Mouse (Mus musculus): ENCODE data around the gene Ntng1. TPM values are rescaled to one million over a fixed set of nuclear protein-coding genes. Genes with fewer than 3 reads are reported as not detected.

The Ntng1 gene
- polyA plus RNA-seq, 1 experiment: 0.05 TPM

- Histone ChIP-seq H3K27me3 (ENCODE audit: control insufficient read depth, insufficient read depth, low read length) (no peaks in the 10 kb centered on the region), H3K27ac (ENCODE audit: insufficient read depth, low read length) (no peak overlapping the region), H3K4me1 (ENCODE audit: control insufficient read depth, insufficient read depth, insufficient read length) (no peaks in the 10 kb centered on the region), H3K4me3 (ENCODE audit: extremely low read depth, insufficient read depth, insufficient read length) (no peak overlapping the region), H3K36me3 (ENCODE audit: control insufficient read depth, insufficient read depth, low read length) (no peaks in the 10 kb centered on the region)
- DNase-seq (ENCODE audit: low read depth in 1 of 2, low spot score in 2 of 2): no peak
- TF ChIP-seq POLR2A (IDR thresholded peaks at IDR 0.05; ENCODE audit: low read depth, low read length) (no peak), CTCF (IDR thresholded peaks at IDR 0.05; ENCODE audit: extremely low read depth, insufficient read depth, insufficient read length, insufficient replicate concordance) (no peak)
- 72% methylated on average over 18 of the region's 18 CpGs for WGBS
Observed at GRCm38 (mm10) chr3:110022783-110023599, 120.8 kb downstream of the Ntng1 start.

- Histone ChIP-seq H3K4me1 (ENCODE audit: control insufficient read depth, insufficient read depth, insufficient read length) (no peaks in the 10 kb centered on the region), H3K27ac (ENCODE audit: insufficient read depth, low read length) (no peak overlapping the region), H3K36me3 (ENCODE audit: control insufficient read depth, insufficient read depth, low read length) (no peaks in the 10 kb centered on the region), H3K27me3 (ENCODE audit: control insufficient read depth, insufficient read depth, low read length) (no peaks in the 10 kb centered on the region), H3K4me3 (ENCODE audit: extremely low read depth, insufficient read depth, insufficient read length) (no peak overlapping the region)
- WGBS: 73% methylated on average over 14 of the region's 14 CpGs
- TF ChIP-seq CTCF (IDR thresholded peaks at IDR 0.05; ENCODE audit: extremely low read depth, insufficient read depth, insufficient read length, insufficient replicate concordance) (no peak), POLR2A (IDR thresholded peaks at IDR 0.05; ENCODE audit: low read depth, low read length) (no peak)
- no peak for DNase-seq (ENCODE audit: low read depth in 1 of 2, low spot score in 2 of 2)
Observed at GRCm38 (mm10) chr3:110010870-110011626, 132.8 kb downstream of the Ntng1 start.

- Histone ChIP-seq H3K27ac (ENCODE audit: insufficient read depth, low read length) (no peak overlapping the region), H3K36me3 (ENCODE audit: control insufficient read depth, insufficient read depth, low read length) (no peaks in the 10 kb centered on the region), H3K4me3 (ENCODE audit: extremely low read depth, insufficient read depth, insufficient read length) (no peak overlapping the region), H3K4me1 (ENCODE audit: control insufficient read depth, insufficient read depth, insufficient read length) (no peaks in the 10 kb centered on the region), H3K27me3 (ENCODE audit: control insufficient read depth, insufficient read depth, low read length) (no peaks in the 10 kb centered on the region)
- 87% methylated on average over 2 of the region's 2 CpGs for WGBS
- no peak for TF ChIP-seq POLR2A (IDR thresholded peaks at IDR 0.05; ENCODE audit: low read depth, low read length)
- no peak for TF ChIP-seq CTCF (IDR thresholded peaks at IDR 0.05; ENCODE audit: extremely low read depth, insufficient read depth, insufficient read length, insufficient replicate concordance)
- no peak for DNase-seq (ENCODE audit: low read depth in 1 of 2, low spot score in 2 of 2)
Observed at GRCm38 (mm10) chr3:110010441-110010840, 133.4 kb downstream of the Ntng1 start.

GRCm38 (mm10) chr3:110000349-110000748 lies 143.5 kb downstream of the Ntng1 start:
- Histone ChIP-seq H3K4me3 (ENCODE audit: extremely low read depth, insufficient read depth, insufficient read length) (no peak overlapping the region), H3K36me3 (ENCODE audit: control insufficient read depth, insufficient read depth, low read length) (no peaks in the 10 kb centered on the region), H3K27me3 (ENCODE audit: control insufficient read depth, insufficient read depth, low read length) (no peaks in the 10 kb centered on the region), H3K4me1 (ENCODE audit: control insufficient read depth, insufficient read depth, insufficient read length) (no peaks in the 10 kb centered on the region), H3K27ac (ENCODE audit: insufficient read depth, low read length) (no peak overlapping the region)
- no peak for DNase-seq (ENCODE audit: low read depth in 1 of 2, low spot score in 2 of 2)
- WGBS: 82% methylated on average over 5 of the region's 5 CpGs
- TF ChIP-seq CTCF (IDR thresholded peaks at IDR 0.05; ENCODE audit: extremely low read depth, insufficient read depth, insufficient read length, insufficient replicate concordance) (no peak), POLR2A (IDR thresholded peaks at IDR 0.05; ENCODE audit: low read depth, low read length) (no peak)

- Histone ChIP-seq H3K27me3 (ENCODE audit: control insufficient read depth, insufficient read depth, low read length) (no peaks in the 10 kb centered on the region), H3K36me3 (ENCODE audit: control insufficient read depth, insufficient read depth, low read length) (no peaks in the 10 kb centered on the region), H3K27ac (ENCODE audit: insufficient read depth, low read length) (no peak overlapping the region), H3K4me1 (ENCODE audit: control insufficient read depth, insufficient read depth, insufficient read length) (no peaks in the 10 kb centered on the region), H3K4me3 (ENCODE audit: extremely low read depth, insufficient read depth, insufficient read length) (no peak overlapping the region)
- 91% methylated on average over 4 of the region's 4 CpGs for WGBS
- TF ChIP-seq CTCF (IDR thresholded peaks at IDR 0.05; ENCODE audit: extremely low read depth, insufficient read depth, insufficient read length, insufficient replicate concordance) (no peak), POLR2A (IDR thresholded peaks at IDR 0.05; ENCODE audit: low read depth, low read length) (no peak)
- no peak for DNase-seq (ENCODE audit: low read depth in 1 of 2, low spot score in 2 of 2)
Observed at GRCm38 (mm10) chr3:109995663-109996024, 148.2 kb downstream of the Ntng1 start.

GRCm38 (mm10) chr3:109994978-109995662 lies 148.7 kb downstream of the Ntng1 start:
- H3K27ac ChIP-seq (ENCODE audit: insufficient read depth, low read length): no peak overlapping the region
- no peaks in the 10 kb centered on the region for H3K27me3 ChIP-seq (ENCODE audit: control insufficient read depth, insufficient read depth, low read length)
- no peaks in the 10 kb centered on the region for H3K4me1 ChIP-seq (ENCODE audit: control insufficient read depth, insufficient read depth, insufficient read length)
- DNase-seq (ENCODE audit: low read depth in 1 of 2, low spot score in 2 of 2): no peak
- WGBS: 69% methylated on average over 6 of the region's 6 CpGs
- no peaks in the 10 kb centered on the region for H3K36me3 ChIP-seq (ENCODE audit: control insufficient read depth, insufficient read depth, low read length)
- TF ChIP-seq CTCF (IDR thresholded peaks at IDR 0.05; ENCODE audit: extremely low read depth, insufficient read depth, insufficient read length, insufficient replicate concordance): no peak
- no peak for TF ChIP-seq POLR2A (IDR thresholded peaks at IDR 0.05; ENCODE audit: low read depth, low read length)
- H3K4me3 ChIP-seq (ENCODE audit: extremely low read depth, insufficient read depth, insufficient read length): no peak overlapping the region
